In the genomic region with DNA sequence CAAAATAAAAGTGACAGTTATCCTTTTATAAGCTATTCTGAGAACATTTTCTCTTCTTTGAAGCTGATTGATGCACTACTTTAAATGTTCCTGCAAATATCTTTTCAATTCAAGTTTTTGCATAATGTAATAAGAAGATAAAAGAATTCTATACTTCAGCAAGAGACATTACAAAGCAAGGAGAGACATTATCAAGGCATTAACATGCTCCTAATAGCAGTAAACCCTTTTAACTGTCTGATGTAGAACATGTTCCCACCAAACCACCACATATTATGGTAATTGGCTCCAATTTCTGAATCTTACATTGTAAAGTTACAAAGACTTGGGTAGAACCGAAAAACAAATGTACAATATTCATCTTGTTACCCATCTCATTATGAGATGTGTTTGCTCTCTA, we compare ENCODE assay signal across 10 mouse cellular contexts.
"Had no signal": no experiment of that assay in that cellular context is flagged by ENCODE, and none has a peak within 500 bp of the region (broad histone marks: within the 10 kb centered on the region; RNA-seq: fewer than 3 reads in every experiment).

No protein-coding gene starts in this region.

- H3K4me2 ChIP-seq: liver, embryonic 13.5 days; midbrain, embryonic 13.5 days had no signal

- DNase-seq: kidney, adult 2 months; kidney, postnatal 25 days; liver, embryonic 13.5 days; lung, adult 2 months; lung, postnatal 14 days; lung, postnatal 4 days; thymus, adult 18-20 months; thymus, postnatal 36 days had no signal

- H3K27ac ChIP-seq: kidney, postnatal 0 days; liver, embryonic 13.5 days; midbrain, embryonic 13.5 days had no signal

- ATAC-seq: midbrain, embryonic 13.5 days had no signal

- H3K4me3 ChIP-seq: liver, embryonic 13.5 days; midbrain, embryonic 13.5 days had no signal

- H3K36me3 ChIP-seq: liver, embryonic 13.5 days; midbrain, embryonic 13.5 days had no signal

- H3K9ac ChIP-seq: liver, embryonic 13.5 days; midbrain, embryonic 13.5 days had no signal

- H3K9me3 ChIP-seq: liver, embryonic 13.5 days; midbrain, embryonic 13.5 days had no signal

- H3K27me3 ChIP-seq: liver, embryonic 13.5 days had no signal
